Mouse (Mus musculus): ENCODE results near the gene Fbxl15. TPM values are rescaled to one million over a fixed set of nuclear protein-coding genes. Genes with fewer than 3 reads are reported as not detected.

Gene Fbxl15
- total RNA-seq, 1 experiment from 2014 or later = 3.3 TPM

DNA sequence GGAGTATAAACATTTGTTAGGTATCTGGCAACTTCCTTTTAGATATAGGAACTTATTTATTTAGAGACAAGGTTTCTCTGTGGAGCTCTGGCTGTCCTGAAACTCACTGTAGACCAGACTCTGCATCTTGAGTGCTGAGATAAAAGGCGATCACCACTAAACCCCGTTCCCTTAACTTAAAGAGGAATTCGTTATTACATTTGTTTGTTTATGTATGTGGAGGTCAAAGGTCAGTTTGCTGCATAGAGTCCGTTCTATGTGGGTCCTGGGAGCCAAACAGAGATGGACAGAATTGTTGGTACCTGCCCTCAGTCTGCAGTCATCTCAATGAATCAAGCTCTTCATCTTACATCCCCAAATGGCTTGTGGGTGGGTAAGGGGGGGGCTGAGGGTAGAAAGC lies 47.9 kb downstream of the Fbxl15 start:
- no peak for ATAC-seq (replicated peaks; ENCODE audit: low read depth, poor library complexity, severe bottlenecking)

Other genes with a start within 250 kb of the Fbxl15 start
- not detected in 2 replicates for gene Elovl3, start 196.3 kb upstream of the Fbxl15 start, total RNA-seq (2017)
- not detected in 2 replicates for gene Pitx3, start 179.9 kb upstream of the Fbxl15 start, total RNA-seq (2017)
- 23.7 and 38.7 TPM in 2 replicates for gene Gbf1, start 175.7 kb upstream of the Fbxl15 start, total RNA-seq (2017)
- gene Nfkb2, start 23.9 kb upstream of the Fbxl15 start, total RNA-seq (2017) = 7.2 and 8.3 TPM in 2 replicates
- 0.69 TPM in 1 of 2 replicates, not detected in the other for gene Psd, start 1.0 kb upstream of the Fbxl15 start, total RNA-seq (2017)
- gene Cuedc2, start 10.5 kb downstream of the Fbxl15 start, total RNA-seq (2017) = 143 and 149 TPM in 2 replicates
- gene Mfsd13a, start 12.9 kb downstream of the Fbxl15 start, total RNA-seq (2017) = 11.5 and 13.6 TPM in 2 replicates
- 1.5 and 2.5 TPM in 2 replicates for gene 2310034G01Rik, start 22.1 kb downstream of the Fbxl15 start, total RNA-seq (2017)
- 80.1 TPM in 2 replicates for gene Actr1a, start 67.6 kb downstream of the Fbxl15 start, total RNA-seq (2017)
- gene Sufu, start 68.7 kb downstream of the Fbxl15 start, total RNA-seq (2017) = 22.2 and 30.2 TPM in 2 replicates
- gene Trim8, start 173.5 kb downstream of the Fbxl15 start, total RNA-seq (2017) = 17.7 and 30.3 TPM in 2 replicates
- gene Arl3, start 245.0 kb downstream of the Fbxl15 start, total RNA-seq (2017) = 25.5 and 27.3 TPM in 2 replicates
- gene Sfxn2, start 245.2 kb downstream of the Fbxl15 start, total RNA-seq (2017) = 8.9 and 13.3 TPM in 2 replicates

Measured in common myeloid progenitor, adult 5-6 weeks (primary cell).